Mouse (Mus musculus): ENCODE measurements around the gene Daam1. TPM values are rescaled to one million over a fixed set of nuclear protein-coding genes. Genes with fewer than 3 reads are reported as not detected.

Gene Daam1
- polyA plus RNA-seq, 1 experiment, result 10.1 TPM

GRCm38 (mm10) chr12:71972126-71972525 is 141.2 kb downstream of the Daam1 start:
- no peak overlapping the region for H3K4me2 ChIP-seq (ENCODE audit: low read depth)
- TF ChIP-seq E2F4 (IDR thresholded peaks at IDR 0.05; ENCODE audit: insufficient read depth) (no peak), MAX (IDR thresholded peaks at IDR 0.05; ENCODE audit: low read depth) (no peak), REST (IDR thresholded peaks at IDR 0.05; ENCODE audit: insufficient read depth, insufficient read length) (no peak), MYOG (IDR thresholded peaks at IDR 0.05; ENCODE audit: control insufficient read depth in 1 of 3, insufficient read depth in 1 of 3, insufficient read length in 2 of 3, low read depth in 2 of 3) (no peak), USF1 (IDR thresholded peaks at IDR 0.05; ENCODE audit: low read depth) (no peak), CEBPB (IDR thresholded peaks at IDR 0.05; ENCODE audit: insufficient read depth, poor library complexity, severe bottlenecking) (no peak)
- no peaks in the 10 kb centered on the region for H3K27me3 ChIP-seq (ENCODE audit: control insufficient read depth, insufficient read depth, insufficient read length)
- H3ac ChIP-seq (ENCODE audit: control insufficient read depth, insufficient read length), result no peak overlapping the region
- H3K79me2 ChIP-seq (ENCODE audit: control insufficient read depth, insufficient read depth), result no peaks in the 10 kb centered on the region
- no peak overlapping the region for H3K4me3 ChIP-seq
- H3K36me3 ChIP-seq (ENCODE audit: control insufficient read depth, insufficient read depth), result peaks cover 34% of the 10 kb centered on the region

- no peak overlapping the region for H3K4me2 ChIP-seq (ENCODE audit: low read depth)
- no peak overlapping the region for H3K4me3 ChIP-seq
- no peaks in the 10 kb centered on the region for H3K27me3 ChIP-seq (ENCODE audit: control insufficient read depth, insufficient read depth, insufficient read length)
- no peaks in the 10 kb centered on the region for H3K79me2 ChIP-seq (ENCODE audit: control insufficient read depth, insufficient read depth)
- H3ac ChIP-seq (ENCODE audit: control insufficient read depth, insufficient read length), result no peak overlapping the region
- H3K36me3 ChIP-seq (ENCODE audit: control insufficient read depth, insufficient read depth), result peaks cover 37% of the 10 kb centered on the region
- TF ChIP-seq MAX (IDR thresholded peaks at IDR 0.05; ENCODE audit: low read depth) (no peak), MYOG (IDR thresholded peaks at IDR 0.05; ENCODE audit: control insufficient read depth in 1 of 3, insufficient read depth in 1 of 3, insufficient read length in 2 of 3, low read depth in 2 of 3) (no peak)
Observed at GRCm38 (mm10) chr12:71972619-71973266, 141.9 kb downstream of the Daam1 start.

GRCm38 (mm10) chr12:71973577-71973976 is 142.7 kb downstream of the Daam1 start:
- Histone ChIP-seq H3K27me3 (ENCODE audit: control insufficient read depth, insufficient read depth, insufficient read length) (no peaks in the 10 kb centered on the region), H3K79me2 (ENCODE audit: control insufficient read depth, insufficient read depth) (no peaks in the 10 kb centered on the region), H3K36me3 (ENCODE audit: control insufficient read depth, insufficient read depth) (peaks cover 45% of the 10 kb centered on the region), H3K4me3 (no peak overlapping the region), H3ac (ENCODE audit: control insufficient read depth, insufficient read length) (no peak overlapping the region), H3K4me2 (ENCODE audit: low read depth) (no peak overlapping the region)
- TF ChIP-seq TCF3 (IDR thresholded peaks at IDR 0.05; ENCODE audit: insufficient read length, low read depth) (no peak), USF1 (IDR thresholded peaks at IDR 0.05; ENCODE audit: low read depth) (no peak), POLR2A (IDR thresholded peaks at IDR 0.05; ENCODE audit: insufficient read length, low read depth) (no peak), TCF12 (IDR thresholded peaks at IDR 0.05; ENCODE audit: insufficient read depth, poor library complexity, severe bottlenecking) (no peak), CEBPB (IDR thresholded peaks at IDR 0.05; ENCODE audit: insufficient read depth, poor library complexity, severe bottlenecking) (no peak), SRF (IDR thresholded peaks at IDR 0.05; ENCODE audit: control insufficient read depth, insufficient read length, low read depth) (no peak), REST (IDR thresholded peaks at IDR 0.05; ENCODE audit: insufficient read depth, insufficient read length) (no peak), POLR2AphosphoS2 (IDR thresholded peaks at IDR 0.05; ENCODE audit: insufficient read length, low read depth) (no peak), MAX (IDR thresholded peaks at IDR 0.05; ENCODE audit: low read depth) (no peak), MYOG (IDR thresholded peaks at IDR 0.05; ENCODE audit: control insufficient read depth in 1 of 3, insufficient read depth in 1 of 3, insufficient read length in 2 of 3, low read depth in 2 of 3) (no peak), E2F4 (IDR thresholded peaks at IDR 0.05; ENCODE audit: insufficient read depth) (no peak), MYOD1 (IDR thresholded peaks at IDR 0.05; ENCODE audit: control insufficient read depth in 1 of 3, insufficient read length in 2 of 3, low read depth in 2 of 3) (no peak)

- Histone ChIP-seq H3K79me2 (ENCODE audit: control insufficient read depth, insufficient read depth) (no peaks in the 10 kb centered on the region), H3K4me3 (no peak overlapping the region), H3ac (ENCODE audit: control insufficient read depth, insufficient read length) (no peak overlapping the region), H3K27me3 (ENCODE audit: control insufficient read depth, insufficient read depth, insufficient read length) (no peaks in the 10 kb centered on the region), H3K36me3 (ENCODE audit: control insufficient read depth, insufficient read depth) (peaks cover 45% of the 10 kb centered on the region), H3K4me2 (ENCODE audit: low read depth) (no peak overlapping the region)
- TF ChIP-seq USF1 (IDR thresholded peaks at IDR 0.05; ENCODE audit: low read depth), result no peak
- TF ChIP-seq POLR2AphosphoS2 (IDR thresholded peaks at IDR 0.05; ENCODE audit: insufficient read length, low read depth), result no peak
- no peak for TF ChIP-seq POLR2A (IDR thresholded peaks at IDR 0.05; ENCODE audit: insufficient read length, low read depth)
Observed at GRCm38 (mm10) chr12:71975626-71976025, 144.7 kb downstream of the Daam1 start.

GRCm38 (mm10) chr12:71976361-71976960 is 145.6 kb downstream of the Daam1 start:
- no peak for TF ChIP-seq TCF3 (IDR thresholded peaks at IDR 0.05; ENCODE audit: insufficient read length, low read depth)
- no peak for TF ChIP-seq MYOD1 (IDR thresholded peaks at IDR 0.05; ENCODE audit: control insufficient read depth in 1 of 3, insufficient read length in 2 of 3, low read depth in 2 of 3)
- TF ChIP-seq REST (IDR thresholded peaks at IDR 0.05; ENCODE audit: insufficient read depth, insufficient read length), result no peak
- no peak for TF ChIP-seq MYOG (IDR thresholded peaks at IDR 0.05; ENCODE audit: control insufficient read depth in 1 of 3, insufficient read depth in 1 of 3, insufficient read length in 2 of 3, low read depth in 2 of 3)
- TF ChIP-seq MAX (IDR thresholded peaks at IDR 0.05; ENCODE audit: low read depth), result no peak
- no peak for TF ChIP-seq SRF (IDR thresholded peaks at IDR 0.05; ENCODE audit: control insufficient read depth, insufficient read length, low read depth)
- no peak for TF ChIP-seq USF1 (IDR thresholded peaks at IDR 0.05; ENCODE audit: low read depth)
- TF ChIP-seq E2F4 (IDR thresholded peaks at IDR 0.05; ENCODE audit: insufficient read depth), result no peak
- no peak for TF ChIP-seq POLR2A (IDR thresholded peaks at IDR 0.05; ENCODE audit: insufficient read length, low read depth)
- TF ChIP-seq POLR2AphosphoS2 (IDR thresholded peaks at IDR 0.05; ENCODE audit: insufficient read length, low read depth), result no peak
- TF ChIP-seq TCF12 (IDR thresholded peaks at IDR 0.05; ENCODE audit: insufficient read depth, poor library complexity, severe bottlenecking), result no peak
- Histone ChIP-seq H3K4me2 (ENCODE audit: low read depth) (no peak overlapping the region), H3ac (ENCODE audit: control insufficient read depth, insufficient read length) (no peak overlapping the region), H3K79me2 (ENCODE audit: control insufficient read depth, insufficient read depth) (no peaks in the 10 kb centered on the region), H3K36me3 (ENCODE audit: control insufficient read depth, insufficient read depth) (peaks cover 43% of the 10 kb centered on the region), H3K4me3 (no peak overlapping the region), H3K27me3 (ENCODE audit: control insufficient read depth, insufficient read depth, insufficient read length) (no peaks in the 10 kb centered on the region)
